Mouse (Mus musculus) small intestine, adult 2 months (tissue): ENCODE data around the gene Sppl3.

Experiments used
- CTCF ChIP-seq: fragments of 200-500 bp; IDR thresholded peaks from 2 replicates; pipeline ENCODE4 v1.5.1; 2012; ENCODE audit warnings: low read depth, mild to moderate bottlenecking, control low read depth, inconsistent platforms, low read length, moderate library complexity, mixed read lengths; ENCODE audit not compliant: insufficient replicate concordance, insufficient read length; ENCODE audit errors: extremely low read depth
- POLR2A ChIP-seq: fragments of 200-500 bp; IDR thresholded peaks from 2 replicates; pipeline ENCODE4 v1.6.1; 2012; ENCODE audit warnings: low read depth, mild to moderate bottlenecking, control low read depth, inconsistent platforms, low read length, moderate library complexity

GRCm38 (mm10) chr5:115146747-115147130 is 135.8 kb downstream of the Sppl3 start:
- TF ChIP-seq CTCF (no peak), POLR2A (no peak)
